Mouse (Mus musculus): Measurements from ENCODE around the gene Rhcg.

DNA sequence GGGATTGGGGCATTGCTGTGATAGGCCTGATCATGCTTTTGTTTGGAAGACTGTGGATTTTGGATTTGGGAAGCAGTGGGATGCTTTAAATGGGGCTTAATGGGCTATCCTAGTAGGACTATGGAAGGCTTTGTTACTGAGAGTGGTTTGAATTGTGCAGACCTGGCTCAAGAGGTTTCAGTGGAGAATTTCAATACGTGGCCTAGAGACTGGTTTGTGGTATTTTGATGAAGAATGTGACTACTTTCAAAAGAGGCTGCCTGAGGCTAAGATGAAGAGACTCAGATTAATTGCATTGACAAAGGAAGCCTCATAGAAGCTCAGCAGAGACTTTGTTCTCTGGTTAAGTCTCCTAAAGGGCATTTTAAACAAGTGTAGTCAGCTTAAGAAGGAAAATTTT is 37.1 kb upstream of the Rhcg start:
- TF ChIP-seq EP300 (IDR thresholded peaks at IDR 0.05; ENCODE audit: low read depth) (no peak), CTCF (IDR thresholded peaks at IDR 0.05; ENCODE audit: low read depth) (no peak)

All from liver, embryonic 14.5 days (tissue).